Mouse (Mus musculus) right cerebral cortex, postnatal 25 days (tissue): Measurements from ENCODE around the gene Cpm.
"Not testable (repeated sequence)": the region's sequence is repeated elsewhere in the genome, so short reads cannot be mapped to it uniquely, and the experiment has no call there.

Experiments
- DNase-seq: peaks from one replicate; pipeline ENCODE4 v3.0.0; 2022

Cpm gene

DNA sequence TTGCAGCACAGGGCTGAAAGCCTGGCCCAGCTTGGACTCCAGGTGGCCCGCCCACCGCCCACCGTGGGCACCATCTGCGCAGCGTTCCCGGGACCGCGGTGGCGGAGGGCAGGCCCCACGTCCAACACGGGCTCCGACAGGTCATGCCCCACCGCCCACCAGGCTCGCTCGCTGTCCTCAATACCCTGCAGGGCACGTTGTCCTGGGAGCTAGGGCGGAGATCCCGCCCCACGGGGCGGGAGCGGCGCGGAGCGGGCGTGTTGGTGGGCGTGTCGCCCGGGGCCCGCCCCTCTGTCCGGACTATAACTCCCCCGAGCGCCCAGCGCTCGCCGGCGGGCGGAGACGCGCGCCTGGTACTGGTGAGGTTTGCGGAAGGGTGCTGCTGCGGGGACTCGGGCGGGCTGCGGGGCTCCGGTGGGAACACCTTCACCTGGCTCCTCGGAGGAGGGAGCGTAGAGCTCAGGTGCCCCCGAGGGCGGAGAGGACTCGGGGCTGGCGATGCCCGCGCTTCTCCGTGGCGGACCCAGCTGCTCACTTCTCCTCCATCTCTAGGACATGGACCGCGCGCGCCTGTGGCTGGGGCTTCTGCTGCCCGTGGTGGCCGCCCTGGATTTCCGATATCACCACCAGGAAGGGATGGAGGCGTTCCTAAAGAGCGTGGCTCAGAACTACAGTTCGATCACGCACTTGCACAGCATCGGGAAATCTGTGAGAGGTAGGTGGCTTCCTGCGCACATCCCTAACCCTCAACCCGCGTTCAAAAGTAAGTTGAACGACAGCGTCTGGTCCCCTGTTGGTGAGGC lies at the start of gene Cpm:
Gene Cpm (plus strand): TSS at position 332 of the 803 bp plus-strand sequence.
- peak; percentile 31 for DNase-seq

DNA sequence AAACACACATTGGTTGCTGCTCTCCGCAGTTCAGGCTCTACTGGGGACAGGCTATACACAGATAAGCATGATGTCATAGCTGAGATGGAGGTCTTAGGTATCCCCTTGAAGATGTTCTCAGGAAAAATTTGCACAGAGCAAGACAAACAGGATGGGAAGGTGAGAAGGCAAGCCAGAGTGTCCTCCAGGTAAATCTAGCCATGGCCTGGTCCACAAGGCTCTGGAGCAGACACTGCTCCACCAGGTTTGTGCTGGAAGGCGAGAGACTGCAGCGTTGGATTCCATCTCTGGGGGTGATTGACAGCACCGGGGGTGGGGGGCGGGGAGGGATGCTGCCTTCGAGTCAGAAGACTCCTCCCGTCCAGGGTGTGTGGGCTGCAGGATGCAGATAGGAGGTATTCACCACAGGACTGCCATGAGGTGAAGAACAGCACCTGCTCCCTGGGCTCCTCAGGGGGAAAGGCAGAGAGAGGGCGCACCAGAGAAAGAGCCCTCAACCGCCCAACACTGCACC lies 49.5 kb upstream of the Cpm start:
- DNase-seq = no peak

DNA sequence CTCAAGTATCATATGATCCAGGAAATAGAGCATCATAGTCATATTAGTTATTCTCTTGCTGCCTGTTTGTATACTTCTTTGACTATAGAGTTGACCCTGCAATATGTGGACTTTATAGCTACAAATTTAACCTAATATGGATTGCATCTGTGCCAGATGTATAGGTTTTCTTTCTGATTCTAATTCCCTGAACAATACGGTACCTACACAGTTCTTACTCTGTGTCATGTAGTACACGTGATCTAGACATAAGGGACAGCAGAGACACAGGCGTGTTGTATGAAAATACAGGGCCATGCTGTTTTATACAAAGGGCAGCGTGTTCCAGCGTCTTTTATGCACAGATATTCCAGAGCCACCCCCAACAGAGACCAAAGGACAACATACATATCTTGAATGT lies 48.9 kb upstream of the Cpm start:
- no peak for DNase-seq

DNA sequence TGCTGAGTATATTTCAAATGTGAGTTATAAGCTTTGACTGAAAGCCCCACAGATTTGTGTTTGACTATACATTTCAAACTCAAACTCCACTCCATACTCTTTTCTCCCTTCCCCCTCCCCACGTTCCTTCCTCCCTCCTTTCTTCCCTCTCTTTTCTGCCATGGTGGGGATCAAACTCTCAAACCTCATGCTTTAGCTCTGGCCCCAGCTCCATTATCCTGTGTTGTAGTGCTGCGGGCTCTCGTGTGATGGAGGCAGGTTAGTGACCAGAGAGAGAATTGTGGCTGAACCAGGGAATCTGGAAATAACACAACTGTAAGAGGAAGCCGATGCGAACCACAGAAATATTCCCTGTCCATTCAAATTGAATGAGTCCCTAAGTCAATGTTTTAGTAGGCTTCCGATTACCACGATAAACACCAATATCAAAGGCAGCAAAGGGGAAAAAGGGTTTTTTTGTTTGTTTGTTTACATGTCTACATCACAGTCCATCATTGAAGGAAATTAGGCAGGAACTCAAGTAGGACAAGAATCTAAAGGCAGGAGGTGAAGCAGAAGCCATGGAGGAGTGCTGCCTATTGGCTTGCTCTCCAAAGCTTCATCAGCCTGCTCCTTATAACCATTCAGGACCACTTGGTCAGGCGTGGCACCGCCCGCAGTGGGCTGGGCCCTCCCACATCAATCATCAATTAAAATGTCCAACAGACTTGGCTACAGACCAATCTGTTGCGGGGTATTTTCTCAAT lies 48.1 kb upstream of the Cpm start:
- no peak for DNase-seq

DNA sequence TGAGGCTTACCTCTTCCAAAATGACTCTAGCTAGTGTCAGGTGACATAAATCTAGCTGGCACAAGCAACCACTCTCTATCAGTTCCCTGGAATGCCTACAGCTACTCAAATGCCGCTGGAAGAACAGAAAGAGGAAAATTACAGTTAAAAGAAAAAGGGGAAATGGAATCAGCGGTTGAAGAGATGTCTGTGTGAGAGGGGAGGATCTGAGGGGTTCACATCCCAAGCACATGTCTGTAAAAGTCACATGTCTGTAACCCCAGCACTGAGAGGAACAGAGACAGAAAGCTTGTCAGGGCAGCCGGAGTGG lies 47.6 kb upstream of the Cpm start:
- no peak for DNase-seq

DNA sequence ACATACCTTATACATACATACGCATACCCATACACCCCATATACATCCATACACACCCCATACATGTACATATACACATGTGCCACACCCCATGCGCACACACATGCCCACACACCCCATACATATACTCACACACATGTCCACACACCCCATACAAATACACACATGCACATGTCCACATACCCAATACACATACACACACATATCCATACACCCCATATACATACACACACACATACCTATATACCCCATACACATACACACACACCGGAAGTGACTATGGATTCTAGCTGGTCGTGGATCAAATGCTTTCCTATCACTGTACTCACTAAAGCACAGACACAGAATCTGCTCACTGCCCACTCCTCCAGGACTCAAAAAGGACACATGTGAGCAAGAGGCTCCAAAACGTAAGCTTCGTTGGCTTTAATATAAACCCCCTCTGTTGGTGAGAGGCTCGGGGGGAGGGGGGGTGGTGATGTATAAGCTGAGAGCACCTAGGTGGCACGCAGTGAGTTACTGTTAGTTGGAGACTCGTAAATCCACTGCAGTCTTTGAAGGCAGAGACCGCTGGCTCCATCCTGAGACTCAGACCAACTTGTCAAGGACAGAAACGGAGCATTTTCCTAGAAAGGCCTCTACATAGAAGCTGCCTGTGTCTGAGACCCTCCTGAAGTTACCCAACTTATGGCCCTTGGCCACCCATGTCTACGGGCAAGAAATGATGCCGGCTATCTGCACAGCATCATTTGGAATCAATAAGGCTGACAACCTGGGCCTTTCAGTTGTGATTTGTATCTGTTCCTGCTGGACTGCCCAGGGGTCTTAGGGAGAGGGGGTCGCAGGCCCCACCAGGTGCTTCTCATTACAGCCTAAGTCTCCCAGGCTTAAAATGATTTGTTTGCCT lies 45.9 kb upstream of the Cpm start:
- DNase-seq = no peak

DNA sequence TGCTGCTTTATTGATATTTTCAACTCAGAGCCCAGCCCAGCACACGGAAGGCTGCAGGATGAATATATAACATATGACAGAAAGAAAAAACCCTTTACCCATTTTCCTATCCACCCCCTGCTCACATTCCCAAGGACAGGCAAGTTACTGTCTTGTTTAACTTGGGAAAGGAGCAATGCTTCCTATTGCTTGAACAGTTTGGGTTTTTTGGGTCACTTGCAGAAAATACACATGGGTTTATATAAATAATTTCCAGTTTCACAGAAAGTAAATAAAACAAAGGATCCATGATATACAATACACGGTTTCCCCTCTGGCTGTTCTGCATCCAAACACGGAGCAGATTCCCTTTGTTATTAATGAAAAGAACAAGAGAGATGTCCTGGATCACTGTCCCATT lies 45.2 kb upstream of the Cpm start:
- DNase-seq = no peak

DNA sequence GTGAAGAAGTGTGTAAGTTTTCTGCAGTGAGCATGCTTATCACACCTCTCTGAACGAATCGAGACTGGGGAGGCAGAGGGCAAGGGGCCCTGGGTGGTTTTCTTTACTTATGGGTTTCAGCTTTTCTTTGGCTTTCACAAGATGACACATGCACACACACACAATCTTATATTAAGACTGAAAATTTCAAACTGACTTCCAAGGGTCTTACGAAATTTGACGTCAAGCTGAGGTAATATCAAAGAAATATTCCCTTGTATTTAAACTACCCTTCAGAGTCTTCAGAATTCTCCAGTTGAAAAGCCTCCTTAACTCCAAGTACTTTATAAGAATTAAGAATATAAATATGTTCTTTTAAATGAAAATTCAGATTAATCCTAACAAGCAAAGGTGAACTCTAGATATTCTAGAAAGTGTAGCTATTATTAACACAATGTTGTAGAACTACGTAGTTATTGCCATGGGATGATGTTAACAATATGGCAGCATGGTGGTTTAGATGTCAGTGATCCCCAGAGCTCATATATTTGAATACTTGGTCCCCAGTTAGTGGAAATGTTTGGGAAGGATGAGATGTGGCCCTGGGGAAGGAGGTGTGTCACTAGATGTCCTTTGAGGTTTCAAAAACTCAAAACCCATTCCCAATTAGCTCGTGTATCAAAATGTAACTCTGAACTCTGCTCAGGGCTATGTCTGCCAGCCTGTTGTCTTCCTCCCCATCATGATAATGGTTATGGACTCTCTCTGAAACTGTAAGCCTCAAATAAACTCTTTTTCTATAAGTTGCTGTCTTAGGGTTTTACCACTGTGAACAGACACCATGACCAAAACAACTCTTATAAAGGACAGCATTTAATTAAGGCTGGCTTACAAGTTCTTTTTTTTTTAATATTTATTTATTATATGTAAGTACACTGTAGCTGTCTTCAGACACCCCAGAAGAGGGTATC lies 44.5 kb upstream of the Cpm start:
- DNase-seq = no peak

DNA sequence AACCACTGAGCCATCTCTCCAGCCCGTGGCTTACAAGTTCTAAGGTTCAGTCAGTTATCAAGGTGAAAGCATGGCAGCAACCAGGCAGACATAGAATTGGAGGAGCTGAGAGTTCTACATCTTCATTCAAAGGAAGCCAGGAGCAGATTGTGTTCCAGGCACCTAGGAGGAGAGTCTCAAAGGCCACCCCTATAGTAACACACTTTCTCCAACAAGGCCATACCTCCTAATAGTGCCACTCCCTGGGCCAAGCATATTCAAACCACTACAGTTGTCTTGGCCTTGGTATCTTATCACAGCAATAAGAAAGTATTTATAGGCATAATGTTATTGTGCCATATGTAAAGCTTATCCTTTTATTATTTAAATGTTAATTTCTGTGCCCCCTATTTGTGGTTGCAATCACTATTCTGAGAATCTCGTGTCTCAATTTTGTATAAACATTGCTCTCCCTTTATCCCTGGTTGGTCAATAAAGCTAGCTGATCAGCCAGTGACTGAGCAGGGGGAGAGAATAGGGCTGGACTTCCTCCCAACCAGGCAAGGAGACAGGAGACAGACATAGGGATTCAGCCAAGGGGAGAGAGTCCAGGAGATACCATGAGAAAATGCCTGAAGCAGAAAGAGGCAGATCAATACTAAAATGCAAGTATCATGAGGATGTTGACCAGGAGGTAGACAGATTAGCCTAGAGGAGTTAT lies 43.5 kb upstream of the Cpm start:
- no peak for DNase-seq

DNA sequence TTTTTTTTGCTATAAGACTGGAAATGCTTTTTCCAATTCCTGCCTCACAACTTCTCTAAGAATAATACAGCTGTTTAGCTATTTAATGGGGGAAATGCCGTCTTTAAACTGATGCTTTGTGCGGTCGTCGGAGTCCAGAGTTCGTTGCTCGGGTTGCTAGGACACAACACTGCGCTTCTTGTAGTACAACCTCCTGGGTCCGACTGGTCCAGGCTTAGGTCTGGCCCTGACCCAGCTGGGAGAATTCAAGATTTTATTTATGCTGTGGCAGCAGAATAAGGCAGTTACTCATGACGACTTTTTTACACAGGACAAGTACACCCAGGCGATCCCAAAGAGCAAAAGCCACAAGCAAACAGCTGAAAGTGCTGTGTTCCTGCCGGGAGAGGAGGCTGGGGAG lies 42.4 kb upstream of the Cpm start:
- no peak for DNase-seq

DNA sequence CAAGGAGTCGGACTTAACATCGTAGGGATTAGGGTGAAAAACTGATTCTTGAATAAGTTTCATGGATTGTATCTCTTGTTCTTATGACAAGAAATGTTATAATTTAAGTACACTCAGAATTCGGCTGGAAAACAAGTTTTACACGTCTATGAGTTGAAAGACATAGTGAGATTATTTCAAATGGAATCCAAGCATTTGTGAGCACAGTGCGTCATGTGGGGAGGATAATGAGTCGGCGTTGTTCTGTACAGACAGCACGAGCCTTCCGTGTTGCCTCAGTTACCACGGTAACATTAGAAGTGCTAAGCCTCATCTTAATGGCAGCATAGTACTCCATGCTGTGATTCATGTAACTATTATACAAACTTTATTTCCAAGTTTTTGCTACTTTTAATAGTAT lies 42.0 kb upstream of the Cpm start:
- no peak for DNase-seq

DNA sequence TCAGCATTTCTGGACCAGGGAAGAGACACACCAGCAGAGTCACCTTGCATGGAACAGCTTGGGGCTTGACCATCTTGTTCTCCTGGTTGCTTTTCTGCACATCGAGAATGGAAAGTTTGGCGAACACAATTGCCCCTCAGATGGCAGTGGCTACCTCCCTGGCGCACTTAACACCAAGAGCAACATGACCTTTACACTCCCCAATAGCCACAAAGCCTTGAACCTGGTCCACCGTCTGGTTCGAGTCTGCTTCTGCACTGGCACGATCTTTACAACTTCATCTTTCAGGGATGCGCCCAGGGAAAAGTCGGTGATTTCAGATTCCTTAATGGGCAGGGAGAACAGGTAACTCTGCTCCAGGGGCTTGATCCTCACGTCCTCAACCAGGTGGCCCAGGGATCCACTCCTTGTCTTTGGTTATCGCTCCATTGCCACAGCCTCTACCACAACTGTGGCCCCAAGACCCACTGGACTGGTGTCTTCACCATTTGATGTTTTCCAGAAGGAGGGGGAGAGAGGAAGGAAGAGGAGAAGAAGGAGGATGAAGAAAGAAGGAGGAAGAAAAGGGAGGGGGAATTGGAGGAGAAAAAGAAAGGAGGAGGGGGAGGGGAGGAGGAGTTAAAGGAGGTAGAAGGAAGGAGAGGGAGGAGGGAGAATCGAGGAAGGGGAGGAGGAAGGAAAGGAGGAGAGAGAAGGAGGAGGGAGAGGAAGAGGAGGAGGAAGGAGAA lies 40.7 kb upstream of the Cpm start:
- DNase-seq = not testable (repeated sequence)

DNA sequence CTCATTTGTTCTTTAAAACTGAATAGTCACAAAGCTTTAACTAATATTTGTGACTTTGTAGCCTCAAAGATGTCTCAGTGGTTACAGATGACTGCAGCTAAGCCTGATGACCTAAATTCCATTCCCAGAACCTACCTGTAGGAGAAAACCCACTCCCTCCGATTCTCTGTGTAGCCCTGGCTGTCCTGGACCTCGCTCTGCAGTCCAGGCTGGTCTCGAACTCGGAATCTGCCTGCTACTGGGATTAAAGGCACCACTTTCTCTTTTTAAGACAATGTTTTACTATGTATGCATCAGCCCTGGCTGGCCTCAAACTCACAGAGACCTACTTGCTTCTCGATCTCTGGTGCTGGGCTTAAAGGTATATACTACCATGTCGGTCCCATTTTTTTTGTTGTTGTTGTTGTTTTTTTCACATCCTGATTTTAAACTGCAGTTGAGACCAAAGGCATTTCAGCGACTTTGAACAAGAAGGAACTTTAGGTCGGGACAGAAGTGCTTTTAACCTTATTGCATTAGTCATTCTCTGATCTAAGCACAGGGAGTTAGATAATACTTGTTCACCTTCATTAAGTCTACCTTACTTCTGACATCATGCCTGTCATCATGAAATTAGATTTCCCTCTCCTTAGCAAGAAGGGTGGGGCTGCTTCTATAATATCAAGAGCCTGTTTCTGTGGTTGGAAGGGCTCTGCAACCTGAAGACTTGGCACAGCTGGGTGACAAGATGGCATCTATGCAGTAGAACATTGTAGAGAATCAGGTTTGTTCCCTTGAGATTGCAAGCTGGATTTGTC lies 40.0 kb upstream of the Cpm start:
- DNase-seq = no peak

DNA sequence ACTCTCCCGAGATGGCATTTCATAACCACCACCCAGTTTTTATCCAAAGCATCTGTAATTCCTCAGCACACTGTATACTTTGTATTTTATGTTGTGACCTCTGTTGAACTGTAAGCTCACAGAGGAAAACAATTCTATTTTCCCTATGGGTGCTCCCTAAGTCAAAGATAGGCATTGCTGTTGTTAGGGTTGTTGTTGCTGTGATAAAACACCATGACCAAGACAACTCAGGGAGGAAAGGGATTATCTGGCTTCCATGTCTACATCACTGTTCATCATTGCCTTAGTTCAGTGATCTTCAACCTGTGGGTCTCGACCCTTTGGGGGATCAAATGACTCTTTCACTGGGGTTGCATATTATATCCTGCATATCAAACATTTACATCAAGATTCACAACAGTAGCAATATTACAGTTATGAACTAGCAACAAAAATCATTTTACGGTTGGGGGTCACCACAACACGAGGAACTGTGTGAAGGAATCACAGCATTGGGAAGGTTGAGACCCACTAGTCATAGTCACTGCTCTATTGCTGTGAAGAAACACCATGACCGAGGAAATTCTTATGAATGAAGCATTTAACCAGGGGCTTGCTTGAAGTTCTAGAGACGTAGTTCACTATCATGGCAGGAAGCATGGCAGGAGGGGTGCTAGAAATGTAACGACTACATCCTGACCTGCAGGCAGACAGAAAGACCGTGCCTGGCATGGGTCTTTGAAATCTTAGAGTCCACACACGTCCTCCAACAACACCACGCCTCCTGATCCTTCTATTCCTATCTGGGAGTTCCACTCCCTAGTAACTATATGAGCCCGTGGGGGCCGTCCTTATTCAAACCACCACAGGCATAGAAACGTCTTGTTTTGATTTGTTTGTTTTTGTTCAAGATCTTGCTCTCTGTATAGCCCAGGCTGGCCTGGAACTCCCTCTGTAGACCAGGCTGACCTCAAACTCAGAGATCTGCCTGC lies 38.7 kb upstream of the Cpm start:
- no peak for DNase-seq

DNA sequence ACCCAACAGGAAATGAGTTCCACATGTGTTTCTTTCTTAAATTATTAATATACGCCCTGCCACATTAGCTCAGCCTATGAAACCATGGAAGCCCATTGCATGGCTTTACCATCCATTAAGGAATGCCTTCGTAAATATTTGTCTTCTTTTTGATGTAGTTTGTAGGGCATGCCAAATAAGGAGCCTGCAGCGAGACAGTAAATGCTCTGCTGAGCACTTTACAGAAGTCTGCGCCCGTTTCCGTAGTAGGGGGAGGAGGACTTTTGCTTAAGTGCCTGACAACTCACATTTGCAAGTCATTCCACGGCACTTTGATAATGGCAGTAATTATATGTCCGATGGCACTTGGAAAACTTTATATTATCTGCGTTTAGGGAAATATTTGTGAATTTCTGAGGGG lies 37.5 kb upstream of the Cpm start:
- DNase-seq = no peak

DNA sequence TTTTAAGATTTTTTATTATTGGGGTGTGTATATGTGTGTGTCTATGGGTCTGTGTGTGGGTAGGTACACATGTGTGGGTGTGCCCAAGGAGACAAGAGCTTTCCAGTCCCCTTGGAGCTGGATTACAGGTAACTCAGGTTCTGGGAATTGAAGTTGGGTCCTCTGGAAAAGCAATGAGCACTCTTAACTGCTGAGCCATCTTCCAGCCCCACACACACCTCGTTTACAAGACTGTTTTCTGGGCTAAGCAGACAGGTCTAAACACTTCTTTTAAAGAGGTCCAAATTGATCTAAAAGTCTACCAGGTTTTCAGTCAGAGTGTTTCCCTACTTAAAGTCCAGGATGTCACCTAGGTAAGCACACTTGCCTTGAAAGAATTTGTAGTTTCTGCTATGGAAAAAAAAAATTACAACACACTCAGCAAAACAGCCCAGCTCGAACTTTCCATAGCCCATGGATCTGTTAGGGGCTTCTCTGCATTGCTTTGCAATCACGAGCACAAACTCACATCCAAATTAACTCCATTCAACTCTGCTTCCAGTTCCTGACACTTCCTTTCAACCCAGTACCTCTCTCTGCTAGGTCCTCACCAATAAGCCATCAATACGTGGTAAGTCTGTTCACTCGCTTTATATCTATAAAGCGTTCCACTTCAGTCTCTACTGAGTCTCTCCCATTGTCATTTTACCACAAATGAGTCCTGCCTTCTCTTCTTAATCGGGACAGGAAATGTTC lies 36.8 kb upstream of the Cpm start:
- no peak for DNase-seq

DNA sequence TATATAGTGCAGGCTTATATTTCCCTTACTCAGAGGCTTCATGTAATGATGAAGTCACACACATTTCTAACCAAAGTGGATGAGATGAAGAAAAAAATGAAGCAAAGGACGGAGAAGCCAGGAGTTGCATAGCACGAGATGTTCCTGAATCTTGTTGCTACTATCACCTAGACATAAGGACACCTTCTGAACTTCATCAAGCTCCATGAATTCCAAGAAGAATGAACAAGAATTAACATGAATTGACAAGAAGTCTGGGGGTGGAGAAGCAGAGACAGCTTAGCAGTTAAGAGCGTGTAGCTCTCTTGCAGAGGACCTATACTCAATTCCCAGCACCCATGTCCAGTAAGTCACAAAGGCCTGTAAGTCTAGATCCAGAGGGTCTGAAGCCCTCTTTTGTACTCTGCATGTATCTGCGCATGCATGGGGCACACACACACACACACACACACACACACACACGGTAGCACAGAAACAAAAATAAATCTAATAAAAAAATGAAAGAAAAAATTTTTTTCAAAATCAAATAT lies 36.2 kb upstream of the Cpm start:
- DNase-seq = no peak

DNA sequence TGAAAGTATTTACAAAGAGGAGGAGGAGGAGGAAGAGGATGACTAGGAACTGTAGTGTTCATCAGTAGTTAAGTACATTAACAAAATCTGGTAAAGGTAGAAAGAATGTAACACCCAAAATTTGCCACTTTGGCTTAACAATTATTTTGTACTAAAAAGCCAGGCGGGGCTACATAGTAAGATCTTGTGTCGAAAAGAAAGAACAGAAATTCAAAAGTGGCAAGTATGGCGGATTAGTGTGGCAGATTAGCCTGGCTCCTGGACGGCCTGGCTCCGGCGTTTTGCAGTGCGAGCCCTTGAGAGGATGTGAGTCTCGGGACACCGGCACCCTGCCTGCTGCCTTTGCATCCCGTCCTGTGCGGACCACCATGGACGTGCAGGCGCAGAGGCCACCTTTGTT lies 35.4 kb upstream of the Cpm start:
- DNase-seq = no peak
